Mouse (Mus musculus) c-Kit-positive CD71-positive TER-119-positive erythroid progenitor cells, embryonic 14.5 days (primary cell): Measurements from ENCODE around the gene Nt5c.
"Not testable (repeated sequence)": the region's sequence is repeated elsewhere in the genome, so short reads cannot be mapped to it uniquely, and the experiment has no call there.

Experiments
- DNase-seq: peaks from one replicate; pipeline ENCODE4 v3.0.0-alpha.2; 2013; ENCODE audit warnings: low spot score

Nt5c gene

GRCm38 (mm10) chr11:115491356-115492083, at the start of gene Nt5c:
Gene Nt5c (minus strand): TSS chr11:115491862.
- DNase-seq = peak; percentile 76

- no peak for DNase-seq
Measured at GRCm38 (mm10) chr11:115538045-115538444, 46.4 kb upstream of the Nt5c start.

GRCm38 (mm10) chr11:115536856-115537568, 45.4 kb upstream of the Nt5c start:
- no peak for DNase-seq

GRCm38 (mm10) chr11:115536038-115536681, 44.5 kb upstream of the Nt5c start, which contains the start of gene Sumo2:
Gene Sumo2 (minus strand): TSS chr11:115536276.
- DNase-seq = peak; percentile 98

GRCm38 (mm10) chr11:115535401-115536037, 43.9 kb upstream of the Nt5c start:
- peak; percentile 41 for DNase-seq

- DNase-seq = peak; percentile 27
Measured at GRCm38 (mm10) chr11:115534759-115535371, 43.2 kb upstream of the Nt5c start.

GRCm38 (mm10) chr11:115526446-115526845, 34.8 kb upstream of the Nt5c start:
- not testable (repeated sequence) for DNase-seq

GRCm38 (mm10) chr11:115522703-115523102, 31.0 kb upstream of the Nt5c start:
- no peak for DNase-seq

GRCm38 (mm10) chr11:115522238-115522637, 30.6 kb upstream of the Nt5c start:
- DNase-seq = no peak

- DNase-seq = no peak
Measured at GRCm38 (mm10) chr11:115521080-115521479, 29.4 kb upstream of the Nt5c start.

- no peak for DNase-seq
Measured at GRCm38 (mm10) chr11:115520218-115520617, 28.6 kb upstream of the Nt5c start.

GRCm38 (mm10) chr11:115519581-115519980, 27.9 kb upstream of the Nt5c start:
- no peak for DNase-seq

GRCm38 (mm10) chr11:115518693-115519092, 27.0 kb upstream of the Nt5c start:
- DNase-seq = no peak

- DNase-seq = no peak
Measured at GRCm38 (mm10) chr11:115516942-115517341, 25.3 kb upstream of the Nt5c start.

GRCm38 (mm10) chr11:115515021-115515420, 23.4 kb upstream of the Nt5c start:
- DNase-seq = no peak

GRCm38 (mm10) chr11:115514238-115514663, 22.6 kb upstream of the Nt5c start, which contains the start of gene Jpt1:
Gene Jpt1 (minus strand): TSS chr11:115514387.
- DNase-seq = peak; percentile 96

- DNase-seq = peak; percentile 41
Measured at GRCm38 (mm10) chr11:115513271-115514237, 21.9 kb upstream of the Nt5c start.

GRCm38 (mm10) chr11:115512407-115513183, 20.9 kb upstream of the Nt5c start:
- DNase-seq = peak; percentile 44

- no peak for DNase-seq
Measured at GRCm38 (mm10) chr11:115512004-115512403, 20.3 kb upstream of the Nt5c start.

- DNase-seq = peak; percentile 69
Measured at GRCm38 (mm10) chr11:115511121-115511520, 19.5 kb upstream of the Nt5c start.
